Mouse (Mus musculus) kidney, adult 2 months (tissue): Measurements from ENCODE around the gene Tmem109.

Source experiments
- CTCF ChIP-seq: fragments of 200-500 bp; conservative IDR thresholded peaks from 2 replicates; pipeline ENCODE4 v1.5.1; 2011; ENCODE audit warnings: low read depth, mild to moderate bottlenecking, control low read depth, low read length, moderate library complexity, mixed read lengths; ENCODE audit not compliant: insufficient read depth, insufficient read length
- POLR2A ChIP-seq: fragments of 200-500 bp; IDR thresholded peaks from one replicate; pipeline ENCODE4 v1.6.1; 2011; ENCODE audit warnings: low read depth, low read length, control low read depth

- no peak for TF ChIP-seq CTCF
- no peak for TF ChIP-seq POLR2A
Observed at GRCm38 (mm10) chr19:10905728-10906000, 23.9 kb upstream of the Tmem109 start.
